Mouse (Mus musculus) kidney, embryonic 15.5 days (tissue): Measurements from ENCODE around the gene Cdc37l1. TPM values are rescaled to one million over a fixed set of nuclear protein-coding genes. Genes with fewer than 3 reads are reported as not detected.

Experiments used
- ATAC-seq: fragments of 200-750 bp; cut with Nextera tagmentation; replicated peaks from 2 replicates; pipeline ENCODE4 v1.8.0; 2017; ENCODE audit warnings: moderate TSS enrichment; ENCODE audit not compliant: low FRiP score
- H3K27ac ChIP-seq: fragments of 300-500 bp; sonication (generic); 2 replicates; pipeline ENCODE4 v1.5.1; 2015; ENCODE audit warnings: mild to moderate bottlenecking, inconsistent platforms
- H3K27me3 ChIP-seq: fragments of 300-500 bp; sonication (generic); 2 replicates; pipeline ENCODE4 v1.6.1; 2015; ENCODE audit warnings: inconsistent platforms
- H3K36me3 ChIP-seq: fragments of 300-500 bp; sonication (generic); 2 replicates; pipeline ENCODE4 v1.6.1; 2015; ENCODE audit warnings: inconsistent platforms
- H3K4me1 ChIP-seq: fragments of 300-500 bp; sonication (generic); 2 replicates; pipeline ENCODE4 v1.6.1; 2015; ENCODE audit warnings: inconsistent platforms
- H3K4me2 ChIP-seq: fragments of 300-500 bp; sonication (generic); 2 replicates; pipeline ENCODE4 v1.6.1; 2015; ENCODE audit warnings: moderate library complexity, mild to moderate bottlenecking, inconsistent platforms
- H3K4me3 ChIP-seq: fragments of 300-500 bp; sonication (generic); replicated peaks from 2 replicates; pipeline ENCODE4 v1.5.1; 2015; ENCODE audit warnings: mild to moderate bottlenecking, inconsistent platforms
- H3K9ac ChIP-seq: fragments of 300-500 bp; sonication (generic); 2 replicates; pipeline ENCODE4 v1.6.1; 2015; ENCODE audit warnings: mild to moderate bottlenecking, inconsistent platforms
- H3K9me3 ChIP-seq: fragments of 300-500 bp; sonication (generic); replicated peaks from 2 replicates; pipeline ENCODE4 v1.6.1; 2016; ENCODE audit warnings: inconsistent platforms
- WGBS: fragments of 180-500 bp; shearing (Covaris S2); methylation state at CpG from one replicate; pipeline ENCODE4 v1.1.7; 2015; ENCODE audit warnings: mixed read lengths; 5-methylcytosine and 5-hydroxymethylcytosine counted together
- polyA plus RNA-seq: library from polyadenylated mRNA; unstranded; fragments of >200 nt; fragmentation: Nextera tagmentation; extraction: Ambion mirVana; gene quantifications from 2 replicates; pipeline ENCODE4 v1.2.1, GENCODE M21; 2015

Gene Cdc37l1
- polyA plus RNA-seq, 1 experiment from 2014 or later, result 36.5 TPM

DNA sequence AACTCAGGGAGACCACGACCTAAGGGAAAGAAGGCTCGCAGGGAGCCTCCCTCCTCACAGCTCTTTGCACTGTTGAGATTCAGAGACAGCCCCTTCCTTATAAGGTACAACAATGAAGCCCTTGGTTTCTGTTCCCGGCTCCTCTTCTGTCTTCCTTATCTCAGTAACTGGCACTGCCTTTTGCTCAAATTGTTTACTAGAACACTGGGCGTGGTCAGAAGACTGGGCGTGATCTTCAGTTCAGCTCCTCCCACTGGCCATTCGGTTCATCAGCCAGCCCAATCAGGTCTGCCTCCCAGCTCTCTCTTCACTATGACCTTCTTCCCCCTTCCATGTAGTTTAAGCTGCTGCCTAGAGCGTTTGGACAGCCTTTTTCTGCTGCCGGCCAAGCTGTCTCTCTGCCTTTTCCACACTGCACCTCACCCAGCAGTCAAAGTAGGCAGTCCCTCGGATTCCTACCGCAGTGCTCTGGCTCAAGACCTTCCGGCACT, 76.9 kb downstream of the Cdc37l1 start:
- Histone ChIP-seq H3K4me1 (peaks cover 16% of the 10 kb centered on the region), H3K27ac (peak overlapping the region; percentile 45; the same call in 1 of the 2 replicates), H3K9me3 (no peaks in the 10 kb centered on the region), H3K27me3 (no peaks in the 10 kb centered on the region), H3K4me3 (peak overlapping the region; percentile 28), H3K9ac (no peak overlapping the region), H3K4me2 (peak overlapping the region; percentile 46), H3K36me3 (no peaks in the 10 kb centered on the region)
- WGBS, result 18% methylated on average over 11 of the region's 11 CpGs
- ATAC-seq, result 0 out of 2 replicates have a peak, but pooled peaks have one; percentile 66

DNA sequence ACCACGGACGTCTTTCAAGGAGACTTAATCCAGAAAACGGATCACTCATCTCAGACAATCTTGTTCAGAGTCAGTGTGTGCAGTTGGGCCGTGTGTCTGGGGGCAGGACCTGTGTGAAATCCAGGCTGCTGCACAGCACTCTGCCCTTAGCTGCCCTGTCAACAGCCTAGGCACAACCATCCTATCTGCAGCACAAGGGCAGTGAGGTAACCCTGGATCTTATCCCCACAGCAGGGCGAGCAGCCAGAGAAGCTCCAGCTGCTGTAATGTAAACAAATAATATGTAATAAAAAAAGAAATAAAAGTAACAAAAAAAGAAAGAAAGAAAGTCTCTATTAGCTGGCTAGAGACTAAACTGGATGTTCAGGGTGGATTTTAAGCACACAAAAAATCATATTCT, 79.0 kb downstream of the Cdc37l1 start:
- no peak for ATAC-seq
- Histone ChIP-seq H3K4me3 (no peak overlapping the region), H3K27me3 (no peaks in the 10 kb centered on the region), H3K27ac (no peak overlapping the region), H3K4me2 (no peak overlapping the region), H3K4me1 (peaks cover 10% of the 10 kb centered on the region), H3K36me3 (no peaks in the 10 kb centered on the region), H3K9ac (no peak overlapping the region), H3K9me3 (no peaks in the 10 kb centered on the region)
- WGBS, result 54% methylated on average over 5 of the region's 5 CpGs

DNA sequence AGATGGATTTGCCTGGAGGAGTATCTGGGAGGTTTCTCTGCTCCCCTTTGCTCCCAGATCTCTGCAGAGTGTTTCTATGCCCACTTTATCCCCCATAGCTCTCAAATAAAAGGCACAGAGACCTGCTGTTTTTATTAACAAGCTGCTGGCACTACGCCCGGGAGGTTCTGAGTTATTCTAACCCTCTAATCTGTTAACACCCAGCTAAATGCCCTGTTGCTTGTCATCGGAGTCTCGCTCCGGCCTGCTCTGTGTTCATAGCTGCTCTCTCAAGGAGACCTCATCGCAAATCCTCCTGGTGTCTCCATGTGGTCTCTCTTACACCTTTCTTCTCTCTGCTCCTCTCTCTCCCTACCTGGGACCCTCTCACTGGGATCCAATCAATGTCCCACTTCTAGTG, 84.7 kb downstream of the Cdc37l1 start:
- H3K4me3 ChIP-seq, result no peak overlapping the region
- H3K4me1 ChIP-seq, result no peaks in the 10 kb centered on the region
- H3K27ac ChIP-seq, result no peak overlapping the region
- no peak for ATAC-seq
- H3K36me3 ChIP-seq, result no peaks in the 10 kb centered on the region
- whole genome bisulfite sequencing, result 50% methylated on average over 6 of the region's 6 CpGs
- H3K27me3 ChIP-seq, result no peaks in the 10 kb centered on the region
- no peak overlapping the region for H3K4me2 ChIP-seq
- H3K9ac ChIP-seq, result no peak overlapping the region
- H3K9me3 ChIP-seq, result no peaks in the 10 kb centered on the region

Other genes starting within 250 kb of the Cdc37l1 start
- gene Slc1a1, start 155.3 kb upstream of the Cdc37l1 start, polyA plus RNA-seq, result 3.9 and 4.3 TPM in 2 replicates
- 9.0 and 9.9 TPM in 2 replicates for gene Plpp6, start 26.4 kb upstream of the Cdc37l1 start, polyA plus RNA-seq
- 4.9 and 5.1 TPM in 2 replicates for gene 4430402I18Rik, start 22.6 kb upstream of the Cdc37l1 start, polyA plus RNA-seq
- gene Ak3, start 57.6 kb downstream of the Cdc37l1 start, polyA plus RNA-seq, result 89.0 and 89.6 TPM in 2 replicates
- gene Rcl1, start 111.0 kb downstream of the Cdc37l1 start, polyA plus RNA-seq, result 63.1 and 63.8 TPM in 2 replicates